Mouse (Mus musculus) retina, adult 2 months (tissue): ENCODE measurements around the gene Gm867.

Experiments used
- DNase-seq: peaks from one replicate; pipeline ENCODE4 v3.0.0-alpha.2; 2012; ENCODE audit warnings: low read depth, low spot score

Gene Gm867

GRCm38 (mm10) chr10:75897373-75897772, 43.1 kb downstream of the Gm867 start:
- DNase-seq: peak; percentile 53

GRCm38 (mm10) chr10:75896208-75896607, 44.3 kb downstream of the Gm867 start:
- DNase-seq: no peak

DNA sequence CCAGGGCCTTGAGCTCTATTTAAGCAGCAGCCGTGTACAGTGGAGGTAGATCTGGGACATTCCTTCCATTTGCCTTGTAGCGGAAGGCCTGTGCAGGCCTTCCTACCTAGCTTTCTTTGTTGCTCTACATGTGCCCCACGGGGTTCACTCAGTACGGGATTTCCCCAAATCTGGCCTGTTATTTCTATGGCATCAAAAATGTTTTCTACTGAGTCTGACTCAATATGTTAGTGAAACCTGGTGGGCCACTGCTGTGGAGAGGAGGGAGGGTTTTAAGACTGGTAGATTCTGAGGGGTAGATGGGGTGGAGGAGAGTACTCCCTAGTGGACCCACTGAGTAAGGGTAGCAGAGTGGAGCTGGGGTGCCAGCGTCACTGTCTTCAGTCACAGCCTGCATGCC, 44.7 kb downstream of the Gm867 start:
- DNase-seq: no peak

DNA sequence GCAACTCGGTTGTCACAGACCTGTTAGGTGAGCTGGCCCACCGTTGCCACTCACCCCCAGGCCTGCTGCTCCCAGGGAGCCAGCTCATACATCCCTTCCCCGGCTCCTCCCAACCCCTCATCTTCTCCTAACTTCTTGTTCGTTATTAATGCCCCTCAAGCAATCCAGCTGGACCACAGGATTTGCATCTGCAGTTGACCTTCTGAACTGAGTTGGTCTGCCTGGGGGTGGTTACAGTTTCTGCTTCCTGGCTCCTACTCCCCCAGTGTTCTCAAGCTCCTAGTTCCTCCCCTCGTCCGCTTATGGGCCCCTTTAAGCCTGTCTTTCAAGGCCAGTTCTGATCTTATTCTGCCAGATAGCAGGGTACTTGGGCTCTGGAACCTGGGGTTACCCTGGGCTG, 45.9 kb downstream of the Gm867 start:
- no peak for DNase-seq

DNA sequence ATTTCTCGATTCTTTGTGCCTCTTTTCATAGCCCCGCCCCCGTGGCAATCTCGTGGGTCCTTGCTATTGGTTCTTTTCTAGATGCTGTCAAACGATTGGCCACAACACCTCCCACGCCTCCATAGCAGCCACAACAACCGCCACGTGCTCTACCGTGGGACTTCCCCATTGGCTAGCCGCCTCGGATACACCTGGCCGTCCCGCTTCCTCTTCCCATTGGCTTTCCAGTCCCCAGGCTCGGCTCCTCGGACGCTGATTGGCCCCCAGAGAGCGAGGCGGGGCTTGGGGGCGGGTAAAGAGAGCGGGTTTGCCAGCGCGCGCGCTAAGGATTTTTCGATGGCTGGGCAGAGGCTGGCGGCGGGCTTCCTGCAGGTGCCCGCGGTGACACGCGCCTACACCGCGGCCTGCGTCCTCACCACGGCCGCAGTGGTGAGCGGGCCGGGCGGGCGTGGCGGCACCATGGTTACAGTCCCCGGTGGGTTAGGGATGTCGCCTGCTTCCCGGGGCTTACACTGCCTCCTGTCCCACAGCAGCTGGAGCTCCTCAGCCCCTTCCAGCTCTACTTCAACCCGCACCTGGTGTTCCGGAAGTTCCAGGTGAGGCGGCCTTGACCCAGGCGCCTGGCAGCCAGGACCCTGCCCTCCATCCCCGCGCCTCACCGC, 47.3 kb downstream of the Gm867 start, which contains the start of gene Derl3:
TSS of gene Derl3 (plus strand) at position 325 of the 662 bp plus-strand sequence.
- peak; percentile 76 for DNase-seq

GRCm38 (mm10) chr10:75889406-75890153, 50.9 kb downstream of the Gm867 start:
- DNase-seq: no peak
